Mouse (Mus musculus): ENCODE results near the gene Qsox1.

Gene Qsox1

GRCm38 (mm10) chr1:155747011-155747410 lies 65.7 kb downstream of the Qsox1 start:
- DNase-seq (ENCODE audit: low spot score) = no peak

- DNase-seq (ENCODE audit: low spot score) = no peak
Observed at GRCm38 (mm10) chr1:155742411-155743363, 70.0 kb downstream of the Qsox1 start.

- DNase-seq (ENCODE audit: low spot score) = no peak
Observed at GRCm38 (mm10) chr1:155741988-155742387, 70.7 kb downstream of the Qsox1 start.

GRCm38 (mm10) chr1:155741378-155741945 lies 71.2 kb downstream of the Qsox1 start:
- no peak for DNase-seq (ENCODE audit: low spot score)

GRCm38 (mm10) chr1:155740622-155741377 lies 71.9 kb downstream of the Qsox1 start:
- DNase-seq (ENCODE audit: low spot score) = no peak

- DNase-seq (ENCODE audit: low spot score) = no peak
Observed at GRCm38 (mm10) chr1:155737809-155738383, 74.8 kb downstream of the Qsox1 start.

- DNase-seq (ENCODE audit: low spot score) = no peak
Observed at GRCm38 (mm10) chr1:155737017-155737808, 75.5 kb downstream of the Qsox1 start.

GRCm38 (mm10) chr1:155736096-155736825 lies 76.4 kb downstream of the Qsox1 start:
- no peak for DNase-seq (ENCODE audit: low spot score)

- no peak for DNase-seq (ENCODE audit: low spot score)
Observed at GRCm38 (mm10) chr1:155731156-155731555, 81.5 kb downstream of the Qsox1 start.

GRCm38 (mm10) chr1:155729113-155729795 lies 83.4 kb downstream of the Qsox1 start:
- no peak for DNase-seq (ENCODE audit: low spot score)

GRCm38 (mm10) chr1:155727830-155728229 lies 84.9 kb downstream of the Qsox1 start:
- no peak for DNase-seq (ENCODE audit: low spot score)

Measured in urinary bladder, postnatal 10 days (tissue).